Mouse (Mus musculus) kidney, adult 10 weeks (tissue): ENCODE data around the gene Gm5868. TPM values are rescaled to one million over a fixed set of nuclear protein-coding genes. Genes with fewer than 3 reads are reported as not detected.

Experiments used
- polyA plus RNA-seq: library from polyadenylated mRNA; stranded (reverse); fragments of 350-450 nt; fragmentation: Illumina TruSeq; extraction: RNeasy Lipid Tissue Mini Kit (QIAGEN cat#74804); gene quantifications from one replicate; pipeline ENCODE4 v1.2.3, GENCODE M21; 2014; ENCODE audit warnings: low read depth, low replicate concordance

Gm5868 gene
- polyA plus RNA-seq = not detected

DNA sequence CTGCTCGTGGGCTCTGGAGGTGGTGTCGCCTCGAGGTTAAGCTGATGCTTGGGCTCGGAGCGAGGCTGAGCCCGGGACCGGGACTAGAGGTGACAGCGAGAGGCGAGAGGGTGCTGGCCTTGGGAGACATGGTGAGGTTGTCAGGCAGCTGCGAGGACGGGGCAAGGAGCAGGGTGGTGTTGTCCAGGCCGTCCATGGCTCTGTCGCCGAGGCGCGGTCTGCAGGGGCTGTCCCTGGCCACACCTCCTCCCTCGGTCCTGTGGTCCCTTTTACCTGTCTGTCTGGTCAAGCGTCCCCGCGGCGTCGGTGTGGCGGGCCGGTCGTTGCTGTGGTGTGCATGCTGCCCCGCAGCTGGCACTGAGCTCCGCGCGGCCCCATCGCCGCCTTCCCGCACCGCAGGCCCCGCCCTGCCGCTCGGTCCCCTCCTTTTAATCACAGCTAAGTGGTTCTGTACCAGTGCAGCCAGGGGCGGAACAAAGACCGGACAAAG lies at the start of gene Gm5868:
TSS of gene Gm5868 (minus strand) at position 360 of the 490 bp plus-strand sequence.

GRCm38 (mm10) chr5:72580970-72581332 lies 6.4 kb downstream of the Gm5868 start, which contains the start of gene Zar1:
Gene Zar1 (minus strand): TSS chr5:72581254.

GRCm38 (mm10) chr5:72559544-72560049 lies 27.8 kb downstream of the Gm5868 start, which contains the start of gene Nfxl1:
Gene Nfxl1 (minus strand): TSS chr5:72559684.

Other genes starting within 250 kb of the Gm5868 start
- gene Corin, start 83.1 kb downstream of the Gm5868 start, polyA plus RNA-seq = 7.3 TPM
- 17.2 TPM for gene Nfxl1, start 27.9 kb downstream of the Gm5868 start, polyA plus RNA-seq
- not detected for gene Zar1, start 6.3 kb downstream of the Gm5868 start, polyA plus RNA-seq
- gene Cnga1, start 56.7 kb upstream of the Gm5868 start, polyA plus RNA-seq = not detected
- gene Nipal1, start 60.2 kb upstream of the Gm5868 start, polyA plus RNA-seq = 3.2 TPM
- gene Txk, start 165.2 kb upstream of the Gm5868 start, polyA plus RNA-seq = 0.40 TPM